ENCODE assay signal across 28 mouse cellular contexts in genomic region chr3:35464212-35464911, GRCm38 (mm10).
DNase-seq lines count a peak whose midpoint lies in the region; ATAC-seq and TF ChIP-seq lines count a peak whose summit lies in the region.
"Had no signal": no experiment of that assay in that cellular context is flagged by ENCODE, and none has a peak within 500 bp of the region (broad histone marks: within the 10 kb centered on the region; RNA-seq: fewer than 3 reads in every experiment).

No protein-coding gene starts in this region.

- H3K27ac ChIP-seq in forebrain, embryonic 15.5 days (replicated peaks), result no peak overlapping the region
- no peak overlapping the region for H3K27ac ChIP-seq in forebrain, embryonic 10.5 days
- H3K27ac ChIP-seq in midbrain, postnatal 0 days (ENCODE audit: low read depth, low read length), result no peak overlapping the region
- H3K27ac ChIP-seq in midbrain, embryonic 13.5 days, result no peak overlapping the region
- 0 out of 2 replicates have a peak overlapping the region, but pooled peaks have one; percentile 10 for H3K27ac ChIP-seq in forebrain, embryonic 16.5 days (ENCODE audit: low read length)
- H3K27ac ChIP-seq in neural tube, embryonic 13.5 days (replicated peaks), result no peak overlapping the region
- H3K27ac ChIP-seq: embryonic facial prominence, embryonic 13.5 days; heart, embryonic 10.5 days; kidney, embryonic 15.5 days; layer of hippocampus, adult 2 months; left cerebral cortex, adult 2 months; limb, embryonic 12.5 days; liver, embryonic 15.5 days had no signal

- DNase-seq in forebrain, embryonic 10.5 days (ENCODE audit: extremely low spot score, low spot score), result no peak
- DNase-seq in midbrain, postnatal 0 days (ENCODE audit: low spot score), result peak; percentile 18
- no peak for DNase-seq in cerebellum, postnatal 36 days
- DNase-seq in layer of hippocampus, adult 18-20 months (ENCODE audit: low spot score in 2 of 2), result no peak
- DNase-seq: adrenal gland, postnatal 10 days; cerebellum, adult 11-12 months; cerebellum, adult 9-11 months; gastrocnemius, postnatal 25 days; heart, adult 11 months; heart, postnatal 36 days; kidney, adult 18-20 months; kidney, postnatal 25 days; lung, embryonic 14.5 days; lung, postnatal 14 days; right cerebral cortex, postnatal 14 days; thymus, postnatal 14 days had no signal

- H3K4me3 ChIP-seq in forebrain, embryonic 15.5 days, result no peak overlapping the region
- no peak overlapping the region for H3K4me3 ChIP-seq in forebrain, embryonic 10.5 days
- H3K4me3 ChIP-seq in midbrain, postnatal 0 days (ENCODE audit: low read depth, low read length), result no peak overlapping the region
- no peak overlapping the region for H3K4me3 ChIP-seq in midbrain, embryonic 13.5 days (replicated peaks)
- no peak overlapping the region for H3K4me3 ChIP-seq in forebrain, embryonic 16.5 days (replicated peaks; ENCODE audit: low read length)
- no peak overlapping the region for H3K4me3 ChIP-seq in neural tube, embryonic 13.5 days
- H3K4me3 ChIP-seq: embryonic facial prominence, embryonic 13.5 days; heart, embryonic 10.5 days; kidney, embryonic 15.5 days; layer of hippocampus, adult 2 months; left cerebral cortex, adult 2 months; limb, embryonic 12.5 days; liver, embryonic 15.5 days had no signal

- H3K36me3 ChIP-seq in forebrain, embryonic 15.5 days, result no peaks in the 10 kb centered on the region
- H3K36me3 ChIP-seq in forebrain, embryonic 10.5 days (replicated peaks), result no peaks in the 10 kb centered on the region
- no peaks in the 10 kb centered on the region for H3K36me3 ChIP-seq in midbrain, postnatal 0 days (ENCODE audit: insufficient read depth, low read length)
- no peaks in the 10 kb centered on the region for H3K36me3 ChIP-seq in midbrain, embryonic 13.5 days
- no peaks in the 10 kb centered on the region for H3K36me3 ChIP-seq in forebrain, embryonic 16.5 days (ENCODE audit: control insufficient read depth, insufficient read depth)
- no peaks in the 10 kb centered on the region for H3K36me3 ChIP-seq in neural tube, embryonic 13.5 days
- H3K36me3 ChIP-seq: embryonic facial prominence, embryonic 13.5 days; heart, embryonic 10.5 days; kidney, embryonic 15.5 days; limb, embryonic 12.5 days; liver, embryonic 15.5 days had no signal

- 31% methylated on average over 11 of the region's 11 CpGs for WGBS in forebrain, embryonic 15.5 days
- WGBS in forebrain, embryonic 10.5 days, result 83% methylated on average over 11 of the region's 11 CpGs
- 73% methylated on average over 11 of the region's 11 CpGs for WGBS in midbrain, postnatal 0 days
- 74% methylated on average over 11 of the region's 11 CpGs for WGBS in midbrain, embryonic 13.5 days
- 24% methylated on average over 11 of the region's 11 CpGs for WGBS in forebrain, embryonic 16.5 days
- 67% methylated on average over 11 of the region's 11 CpGs for WGBS in neural tube, embryonic 13.5 days

- peaks cover 23% of the 10 kb centered on the region for H3K4me1 ChIP-seq in forebrain, embryonic 15.5 days
- peaks cover 26% of the 10 kb centered on the region for H3K4me1 ChIP-seq in forebrain, embryonic 10.5 days
- H3K4me1 ChIP-seq in midbrain, postnatal 0 days (ENCODE audit: insufficient read depth, low read length), result no peaks in the 10 kb centered on the region
- H3K4me1 ChIP-seq in midbrain, embryonic 13.5 days (replicated peaks), result peaks cover 12% of the 10 kb centered on the region
- H3K4me1 ChIP-seq in forebrain, embryonic 16.5 days (replicated peaks; ENCODE audit: control insufficient read depth, insufficient read depth, low read length), result peaks cover 13% of the 10 kb centered on the region
- H3K4me1 ChIP-seq in neural tube, embryonic 13.5 days (replicated peaks), result 0 out of 2 replicates have a peak, but pooled peaks cover 14% of the 10 kb centered on the region
- H3K4me1 ChIP-seq: heart, embryonic 10.5 days; kidney, embryonic 15.5 days; liver, embryonic 15.5 days had no signal

- TF ChIP-seq CTCF in midbrain, postnatal 0 days (IDR thresholded peaks at IDR 0.05), result no peak

- no peak overlapping the region for H3K4me2 ChIP-seq in forebrain, embryonic 15.5 days (replicated peaks)
- H3K4me2 ChIP-seq in midbrain, postnatal 0 days (ENCODE audit: low read depth, low read length, poor library complexity, severe bottlenecking), result no peak overlapping the region
- no peak overlapping the region for H3K4me2 ChIP-seq in midbrain, embryonic 13.5 days (replicated peaks)
- H3K4me2 ChIP-seq in forebrain, embryonic 16.5 days (ENCODE audit: low read length), result no peak overlapping the region
- no peak overlapping the region for H3K4me2 ChIP-seq in neural tube, embryonic 13.5 days
- H3K4me2 ChIP-seq: embryonic facial prominence, embryonic 13.5 days; kidney, embryonic 15.5 days; limb, embryonic 12.5 days; liver, embryonic 15.5 days; lung, embryonic 14.5 days had no signal

- H3K9me3 ChIP-seq in forebrain, embryonic 15.5 days, result no peaks in the 10 kb centered on the region
- no peaks in the 10 kb centered on the region; the same call in 1 of the 2 replicates for H3K9me3 ChIP-seq in forebrain, embryonic 10.5 days
- H3K9me3 ChIP-seq in midbrain, postnatal 0 days (ENCODE audit: low read length), result no peaks in the 10 kb centered on the region
- H3K9me3 ChIP-seq in midbrain, embryonic 13.5 days, result peaks cover 2% of the 10 kb centered on the region; the same call in 1 of the 2 replicates
- no peaks in the 10 kb centered on the region for H3K9me3 ChIP-seq in forebrain, embryonic 16.5 days (ENCODE audit: control insufficient read depth, low read length)
- no peaks in the 10 kb centered on the region for H3K9me3 ChIP-seq in neural tube, embryonic 13.5 days
- H3K9me3 ChIP-seq: embryonic facial prominence, embryonic 13.5 days; heart, embryonic 10.5 days; kidney, embryonic 15.5 days; limb, embryonic 12.5 days; liver, embryonic 15.5 days had no signal

- no peaks in the 10 kb centered on the region for H3K27me3 ChIP-seq in forebrain, embryonic 15.5 days
- H3K27me3 ChIP-seq in forebrain, embryonic 10.5 days (ENCODE audit: poor library complexity, severe bottlenecking), result no peaks in the 10 kb centered on the region
- no peaks in the 10 kb centered on the region for H3K27me3 ChIP-seq in midbrain, postnatal 0 days (ENCODE audit: insufficient read depth, low read length)
- H3K27me3 ChIP-seq in midbrain, embryonic 13.5 days, result no peaks in the 10 kb centered on the region
- H3K27me3 ChIP-seq in forebrain, embryonic 16.5 days (replicated peaks; ENCODE audit: control insufficient read depth, insufficient read depth, low read length), result no peaks in the 10 kb centered on the region
- H3K27me3 ChIP-seq in neural tube, embryonic 13.5 days, result no peaks in the 10 kb centered on the region
- H3K27me3 ChIP-seq: limb, embryonic 12.5 days; liver, embryonic 15.5 days had no signal

- peak; percentile 76 for ATAC-seq in forebrain, embryonic 15.5 days (replicated peaks)
- no peak for ATAC-seq in midbrain, postnatal 0 days (ENCODE audit: low FRiP score)
- no peak for ATAC-seq in midbrain, embryonic 13.5 days
- ATAC-seq in forebrain, embryonic 16.5 days, result peak; percentile 84
- ATAC-seq in neural tube, embryonic 13.5 days (ENCODE audit: low read depth), result 0 out of 2 replicates have a peak, but pooled peaks have one; percentile 40
- ATAC-seq: Patski had no signal

- H3K9ac ChIP-seq in forebrain, embryonic 15.5 days (replicated peaks), result no peak overlapping the region
- no peak overlapping the region for H3K9ac ChIP-seq in midbrain, postnatal 0 days (replicated peaks; ENCODE audit: low read length, poor library complexity, severe bottlenecking)
- H3K9ac ChIP-seq in midbrain, embryonic 13.5 days (replicated peaks), result no peak overlapping the region
- no peak overlapping the region for H3K9ac ChIP-seq in forebrain, embryonic 16.5 days (replicated peaks; ENCODE audit: low read depth, low read length)
- no peak overlapping the region for H3K9ac ChIP-seq in neural tube, embryonic 13.5 days
- H3K9ac ChIP-seq: embryonic facial prominence, embryonic 13.5 days; kidney, embryonic 15.5 days; limb, embryonic 12.5 days; liver, embryonic 15.5 days; lung, embryonic 14.5 days had no signal

Comparison
In these comparisons a context has a peak if more than half of its experiments do, and no peak if none do; other contexts are left out.
1. ATAC-seq: peak in forebrain, embryonic 15.5 days (single experiment), forebrain, embryonic 16.5 days (single experiment) and neural tube, embryonic 13.5 days (single experiment); none in midbrain, postnatal 0 days (single experiment) and midbrain, embryonic 13.5 days (single experiment).